Mouse (Mus musculus): ENCODE results near the gene Irak2.
A peak's percentile ranks its signal among the peaks of the same experiment; 100 is the strongest.

The Irak2 gene

GRCm38 (mm10) chr6:113638302-113639040 is at the start of gene Irak2:
Gene Irak2 (plus strand): TSS chr6:113638467.
- DNase-seq (ENCODE audit: low read depth, low spot score): peak; percentile 85

- no peak for DNase-seq (ENCODE audit: low read depth, low spot score)
Observed at GRCm38 (mm10) chr6:113592637-113593036, 45.6 kb upstream of the Irak2 start.

GRCm38 (mm10) chr6:113597945-113598344 is 40.3 kb upstream of the Irak2 start:
- no peak for DNase-seq (ENCODE audit: low read depth, low spot score)

DNA sequence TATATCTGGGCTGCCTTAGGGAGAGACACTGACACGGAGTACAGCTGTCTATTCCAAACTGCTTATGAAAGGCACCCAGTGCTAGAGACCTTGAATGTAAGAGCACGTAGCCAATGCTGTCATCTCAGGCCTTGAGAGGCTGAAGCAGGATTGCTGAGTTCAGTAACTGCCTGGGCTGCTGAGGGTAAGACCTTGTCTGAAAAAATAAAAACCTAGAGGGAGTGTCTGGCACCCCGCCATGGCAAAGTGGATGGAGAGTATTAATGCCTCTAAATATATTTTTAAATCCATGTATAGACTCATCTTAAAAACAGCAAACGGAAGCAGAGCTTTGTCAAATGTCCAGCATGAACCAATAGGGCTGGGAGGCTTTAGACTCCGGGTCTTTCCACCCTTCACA is 38.4 kb upstream of the Irak2 start:
- DNase-seq (ENCODE audit: low read depth, low spot score): no peak

DNA sequence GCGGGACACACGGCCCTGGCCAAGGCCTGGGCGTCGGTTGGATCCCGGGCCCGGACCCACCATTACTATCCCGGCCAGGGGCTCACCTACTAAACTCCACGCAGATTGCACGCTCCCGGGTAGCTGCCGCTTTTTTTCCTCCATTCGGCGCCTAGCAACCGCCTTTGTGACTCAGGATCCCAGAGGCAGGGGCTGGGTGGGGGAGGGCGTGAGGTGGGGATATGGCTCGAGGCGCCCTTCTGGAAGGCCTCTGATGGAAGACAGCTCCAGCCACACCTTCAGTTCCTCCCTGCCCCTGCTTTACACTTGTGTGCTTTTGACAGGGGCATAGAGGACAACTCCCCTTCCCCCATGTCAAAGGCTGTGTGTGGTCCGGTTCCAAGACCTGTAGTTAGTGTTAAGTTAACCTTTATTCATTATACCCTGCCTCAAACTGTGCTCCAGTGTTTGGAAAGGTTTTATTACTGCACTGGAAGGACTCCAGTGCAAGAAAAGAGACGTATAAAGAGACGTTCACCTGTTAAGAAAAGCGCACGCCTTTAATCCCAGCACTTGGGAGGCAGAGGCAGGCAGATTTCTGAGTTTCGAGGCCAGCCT is 37.6 kb upstream of the Irak2 start, which contains the start of gene Fancd2os:
Gene Fancd2os (minus strand): TSS at position 173 of the 597 bp plus-strand sequence.
- DNase-seq (ENCODE audit: low read depth, low spot score): no peak

- DNase-seq (ENCODE audit: low read depth, low spot score): no peak
Observed at GRCm38 (mm10) chr6:113602821-113603220, 35.4 kb upstream of the Irak2 start.

- no peak for DNase-seq (ENCODE audit: low read depth, low spot score)
Observed at GRCm38 (mm10) chr6:113603993-113604392, 34.3 kb upstream of the Irak2 start.

DNA sequence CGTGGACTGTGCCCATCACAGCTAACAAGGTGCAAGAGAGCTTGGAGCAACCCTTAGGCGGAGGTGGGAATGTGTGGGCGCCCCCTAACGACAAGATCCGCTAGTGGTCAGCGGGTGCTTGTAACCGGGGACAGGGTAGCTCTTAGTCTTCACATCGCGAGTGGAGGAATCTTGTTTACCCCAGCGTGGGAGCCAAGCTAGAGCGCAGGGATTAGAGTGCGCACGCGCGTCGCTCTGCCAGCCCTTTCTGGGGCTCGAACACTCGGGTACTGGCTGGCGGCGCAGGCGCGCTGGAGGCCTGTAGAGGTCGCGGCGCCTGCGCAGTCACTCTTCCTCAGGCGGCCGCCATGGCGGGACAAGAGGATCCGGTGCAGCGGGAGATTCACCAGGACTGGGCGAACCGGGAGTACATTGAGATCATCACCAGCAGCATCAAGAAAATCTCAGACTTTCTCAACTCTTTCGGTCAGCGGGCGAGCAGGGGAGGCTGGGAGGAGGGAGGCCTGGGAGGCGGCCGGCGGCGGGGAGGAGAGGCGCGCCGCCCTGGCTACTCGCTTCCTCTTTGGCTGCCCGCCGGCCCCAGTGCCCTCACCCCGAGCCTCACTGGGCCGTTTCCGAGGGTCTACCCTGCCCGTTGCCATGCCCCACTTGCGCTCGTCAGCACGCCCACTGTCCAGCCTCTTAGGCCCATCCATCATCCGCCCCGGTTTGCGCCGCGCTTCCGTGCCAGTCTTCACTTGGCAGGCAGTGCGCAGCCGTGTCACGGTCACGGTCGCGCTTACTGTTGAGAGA is 33.6 kb upstream of the Irak2 start, which contains the start of gene Brk1:
Gene Brk1 (plus strand): TSS at position 341 of the 792 bp plus-strand sequence.
- peak; percentile 83 for DNase-seq (ENCODE audit: low read depth, low spot score)

DNA sequence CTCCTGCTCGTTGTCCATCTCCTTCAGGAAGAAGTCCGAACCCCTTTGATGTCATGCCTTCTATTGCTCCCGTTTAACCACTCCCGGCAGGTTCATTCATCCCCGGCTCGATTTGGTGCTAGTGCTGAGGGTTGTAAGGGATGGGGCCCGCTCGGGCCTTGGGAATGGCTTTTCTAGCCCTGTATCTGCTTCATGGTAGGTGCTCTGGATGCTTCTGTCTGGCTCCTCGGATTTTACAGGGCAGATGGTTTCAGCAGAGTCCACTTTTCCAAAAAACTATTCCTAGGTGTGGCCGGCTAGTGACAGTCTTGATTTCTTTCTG is 33.1 kb upstream of the Irak2 start:
- DNase-seq (ENCODE audit: low read depth, low spot score): no peak

DNA sequence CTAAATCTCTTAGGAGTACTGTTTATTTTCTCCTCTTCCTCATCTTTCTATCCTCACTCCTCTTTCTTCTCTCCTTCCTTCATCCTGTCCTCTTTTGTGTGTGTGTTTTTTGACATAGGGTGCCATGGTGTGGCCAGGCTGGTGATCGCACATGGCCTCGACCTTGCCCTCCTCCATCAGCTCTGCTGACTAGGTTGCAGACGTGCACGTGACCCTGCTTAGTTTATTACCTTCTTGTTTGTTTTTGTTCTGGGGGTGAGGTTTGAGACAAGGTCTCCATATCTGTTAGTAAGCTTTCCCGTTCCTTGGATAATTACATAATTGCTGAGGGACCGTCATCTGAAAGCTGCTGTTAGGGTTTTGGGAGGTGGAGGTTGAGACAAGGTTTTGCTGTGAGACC is 29.4 kb upstream of the Irak2 start:
- DNase-seq (ENCODE audit: low read depth, low spot score): no peak

GRCm38 (mm10) chr6:113609293-113609692 is 29.0 kb upstream of the Irak2 start:
- no peak for DNase-seq (ENCODE audit: low read depth, low spot score)

GRCm38 (mm10) chr6:113612258-113612969 is 25.9 kb upstream of the Irak2 start:
- no peak for DNase-seq (ENCODE audit: low read depth, low spot score)

- no peak for DNase-seq (ENCODE audit: low read depth, low spot score)
Observed at GRCm38 (mm10) chr6:113614152-113614551, 24.1 kb upstream of the Irak2 start.

- no peak for DNase-seq (ENCODE audit: low read depth, low spot score)
Observed at GRCm38 (mm10) chr6:113614997-113615396, 23.3 kb upstream of the Irak2 start.

DNA sequence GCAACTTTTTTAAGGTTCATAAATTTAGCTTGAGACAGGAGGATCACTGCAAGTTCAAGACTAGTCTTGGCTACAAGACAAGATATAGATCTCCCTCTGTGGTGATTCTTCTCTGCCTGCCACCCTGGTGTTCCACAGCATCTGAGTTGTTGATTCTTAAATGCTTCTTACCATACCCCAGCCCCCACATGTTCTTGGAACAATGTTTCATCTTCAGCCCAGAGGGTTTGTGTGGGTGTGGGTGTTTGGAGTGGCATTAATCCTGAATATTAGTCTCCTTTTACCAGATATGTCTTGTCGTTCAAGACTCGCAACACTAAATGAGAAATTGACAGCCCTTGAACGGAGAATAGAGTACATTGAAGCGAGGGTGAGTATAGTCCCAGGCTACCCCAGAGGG is 22.8 kb upstream of the Irak2 start:
- DNase-seq (ENCODE audit: low read depth, low spot score): no peak

GRCm38 (mm10) chr6:113623386-113623785 is 14.9 kb upstream of the Irak2 start:
- no peak for DNase-seq (ENCODE audit: low read depth, low spot score)

GRCm38 (mm10) chr6:113623941-113624751 is 14.1 kb upstream of the Irak2 start, which contains the start of gene Vhl:
Gene Vhl (plus strand): TSS chr6:113623959.
- DNase-seq (ENCODE audit: low read depth, low spot score): peak; percentile 65

DNA sequence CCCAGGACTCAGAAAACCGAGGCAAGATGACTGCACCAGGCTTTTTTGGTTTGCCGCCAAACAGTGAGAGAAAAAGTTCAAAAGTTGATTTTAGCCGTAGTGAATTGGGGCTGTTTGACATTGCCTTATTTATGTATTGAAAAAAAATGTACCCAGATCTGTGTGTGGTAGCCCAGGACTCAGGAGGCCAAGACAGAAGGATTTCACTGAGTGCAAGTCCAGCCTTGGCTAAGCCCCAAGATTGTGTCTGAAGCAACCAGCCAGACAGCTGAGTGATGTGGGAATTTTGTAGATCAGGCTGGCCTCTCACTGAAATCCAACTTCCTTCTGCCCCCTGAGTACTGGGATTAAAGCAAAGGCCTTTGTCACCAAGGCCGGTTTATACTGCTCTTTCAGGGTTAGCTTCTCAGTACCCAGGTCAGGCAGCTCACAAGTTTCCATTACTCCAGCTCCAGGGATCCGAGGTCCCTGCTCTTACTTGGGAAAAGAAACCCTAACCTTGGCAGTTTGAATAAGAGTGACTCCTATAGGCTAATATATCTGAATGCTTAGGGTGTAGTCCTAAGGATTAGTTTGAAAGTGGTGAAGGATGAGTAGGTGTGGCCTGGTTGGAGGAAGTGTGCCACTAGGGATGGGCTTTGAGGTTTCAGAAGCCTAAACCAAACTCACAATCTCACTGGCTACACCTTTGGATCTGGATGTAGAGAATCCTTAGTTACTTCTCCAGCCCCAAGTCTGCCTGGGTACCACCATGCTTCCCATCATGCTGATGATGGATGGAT is 13.1 kb upstream of the Irak2 start:
- DNase-seq (ENCODE audit: low read depth, low spot score): no peak

GRCm38 (mm10) chr6:113630322-113630721 is 7.9 kb upstream of the Irak2 start:
- no peak for DNase-seq (ENCODE audit: low read depth, low spot score)

- no peak for DNase-seq (ENCODE audit: low read depth, low spot score)
Observed at GRCm38 (mm10) chr6:113632863-113633262, 5.4 kb upstream of the Irak2 start.

Measured in embryo, embryonic 11.5 days (tissue).